Mouse (Mus musculus) MEL (cell line): Measurements from ENCODE around the gene Rasgrp1. TPM values are rescaled to one million over a fixed set of nuclear protein-coding genes. Genes with fewer than 3 reads are reported as not detected.
A peak's percentile ranks its signal among the peaks of the same experiment; 100 is the strongest.

Experiments used
- DNase-seq: peaks from one replicate; pipeline ENCODE4 v3.0.0; 2011; ENCODE audit warnings: low read depth, low spot score
- H3K27ac ChIP-seq: 2 replicates; pipeline ENCODE4 v1.5.1; 2012; ENCODE audit warnings: low read depth, mild to moderate bottlenecking, control low read depth, low read length, moderate library complexity; ENCODE audit not compliant: control insufficient read depth
- H3K27me3 ChIP-seq, 2 experiments: fragments of 150-350 bp in 1 of 2; sonication (generic) in 1 of 2; 2 replicates each; pipeline ENCODE4 v1.6.1; 2012; ENCODE audit warnings: low read length in 2 of 2, mild to moderate bottlenecking in 2 of 2, improper control_type of control experiment in 1 of 2, moderate library complexity in 1 of 2; ENCODE audit not compliant: insufficient read depth in 2 of 2, control insufficient read depth in 1 of 2
- H3K36me3 ChIP-seq, 2 experiments: 2 replicates each; pipeline ENCODE4 v1.6.1; 2012 to 2014; ENCODE audit warnings: low read length in 2 of 2, improper control_type of control experiment in 1 of 2, inconsistent platforms in 1 of 2, mild to moderate bottlenecking in 1 of 2; ENCODE audit not compliant: insufficient read depth in 2 of 2, control insufficient read depth in 1 of 2
- H3K4me1 ChIP-seq, 2 experiments: fragments of 150-350 bp in 1 of 2; sonication (generic) in 1 of 2; 2 replicates each; pipeline ENCODE4 v1.6.1; 2012; ENCODE audit warnings: low read length in 2 of 2, improper control_type of control experiment in 1 of 2, mild to moderate bottlenecking in 1 of 2; ENCODE audit not compliant: insufficient read depth in 2 of 2, control insufficient read depth in 1 of 2
- H3K4me3 ChIP-seq, 2 experiments: fragments of 150-350 bp in 1 of 2; sonication (generic) in 1 of 2; 2 replicates each; pipeline ENCODE4 v1.5.1; 2012; ENCODE audit warnings: low read depth in 2 of 2, low read length in 2 of 2, mild to moderate bottlenecking in 2 of 2, moderate library complexity in 2 of 2, control low read depth in 1 of 2, improper control_type of control experiment in 1 of 2; ENCODE audit not compliant: control insufficient read depth in 1 of 2, insufficient read depth in 1 of 2
- H3K79me2 ChIP-seq: 2 replicates; pipeline ENCODE4 v1.6.1; 2012; ENCODE audit warnings: mild to moderate bottlenecking, low read length, moderate library complexity; ENCODE audit not compliant: control insufficient read depth, poor library complexity, insufficient read depth
- H3K9ac ChIP-seq: 2 replicates; pipeline ENCODE4 v1.6.1; 2012; ENCODE audit warnings: low read depth, mild to moderate bottlenecking, control low read depth, low read length, moderate library complexity; ENCODE audit not compliant: control insufficient read depth, poor library complexity, severe bottlenecking
- H3K9me3 ChIP-seq: fragments of 150-350 bp; sonication (generic); replicated peaks from 2 replicates; pipeline ENCODE4 v1.6.1; 2012; ENCODE audit warnings: mild to moderate bottlenecking, low read length, improper control_type of control experiment, moderate library complexity; ENCODE audit not compliant: insufficient read depth
- BHLHE40 ChIP-seq: IDR thresholded peaks from 2 replicates; pipeline ENCODE4 v1.6.1; 2012; ENCODE audit warnings: low read depth, mild to moderate bottlenecking, inconsistent platforms, low read length, improper control_type of control experiment, borderline replicate concordance
- CHD1 ChIP-seq: IDR thresholded peaks from 2 replicates; pipeline ENCODE4 v1.6.1; 2012; ENCODE audit warnings: low read depth, mild to moderate bottlenecking, inconsistent platforms, low read length, improper control_type of control experiment
- CHD2 ChIP-seq: IDR thresholded peaks from 2 replicates; pipeline ENCODE4 v1.6.1; 2011; ENCODE audit warnings: low read length, improper control_type of control experiment
- E2F4 ChIP-seq: IDR thresholded peaks from 2 replicates; pipeline ENCODE4 v1.6.1; 2011; ENCODE audit warnings: low read depth, low read length, improper control_type of control experiment, borderline replicate concordance
- ELF1 ChIP-seq: IDR thresholded peaks from 2 replicates; pipeline ENCODE4 v1.6.1; 2014; ENCODE audit warnings: low read depth, mild to moderate bottlenecking, inconsistent platforms, low read length, improper control_type of control experiment, moderate library complexity
- EP300 ChIP-seq, 2 experiments: IDR thresholded peaks; 2 replicates each; pipeline ENCODE4 v1.6.1; 2011; ENCODE audit warnings: improper control_type of control experiment in 2 of 2, low read length in 2 of 2, low read depth in 1 of 2, mild to moderate bottlenecking in 1 of 2
- ETS1 ChIP-seq: IDR thresholded peaks from 2 replicates; pipeline ENCODE4 v1.6.1; 2012; ENCODE audit warnings: low read depth, mild to moderate bottlenecking, inconsistent platforms, low read length, improper control_type of control experiment, moderate library complexity
- GABPA ChIP-seq: IDR thresholded peaks from 2 replicates; pipeline ENCODE4 v1.6.1; 2012; ENCODE audit warnings: low read depth, mild to moderate bottlenecking, inconsistent platforms, low read length, improper control_type of control experiment, moderate library complexity
- GATA1 ChIP-seq: IDR thresholded peaks from 2 replicates; pipeline ENCODE4 v1.6.1; 2011; ENCODE audit warnings: low read depth, low read length, improper control_type of control experiment
- HCFC1 ChIP-seq: IDR thresholded peaks from 2 replicates; pipeline ENCODE4 v1.6.1; 2012; ENCODE audit warnings: low read depth, mild to moderate bottlenecking, inconsistent platforms, low read length, improper control_type of control experiment, moderate library complexity
- JUND ChIP-seq: IDR thresholded peaks from 2 replicates; pipeline ENCODE4 v1.6.1; 2011; ENCODE audit warnings: low read depth, mild to moderate bottlenecking, improper control_type of control experiment, low read length
- KAT2A ChIP-seq: conservative IDR thresholded peaks from 2 replicates; pipeline ENCODE4 v1.6.1; 2012; ENCODE audit warnings: low read depth, low read length, improper control_type of control experiment, inconsistent platforms
- MAX ChIP-seq: IDR thresholded peaks from 2 replicates; pipeline ENCODE4 v1.6.1; 2011; ENCODE audit warnings: low read length, improper control_type of control experiment
- MAZ ChIP-seq: IDR thresholded peaks from 2 replicates; pipeline ENCODE4 v1.6.1; 2012; ENCODE audit warnings: low read depth, mild to moderate bottlenecking, inconsistent platforms, low read length, improper control_type of control experiment
- MEF2A ChIP-seq: IDR thresholded peaks from 2 replicates; pipeline ENCODE4 v1.6.1; 2014; ENCODE audit warnings: low read depth, mild to moderate bottlenecking, inconsistent platforms, low read length, improper control_type of control experiment; ENCODE audit not compliant: poor library complexity, insufficient replicate concordance, severe bottlenecking; ENCODE audit errors: extremely low read depth
- MXI1 ChIP-seq: IDR thresholded peaks from 2 replicates; pipeline ENCODE4 v1.6.1; 2011; ENCODE audit warnings: mild to moderate bottlenecking, low read depth, low read length, improper control_type of control experiment
- MYB ChIP-seq: IDR thresholded peaks from 2 replicates; pipeline ENCODE4 v1.6.1; 2011; ENCODE audit warnings: mild to moderate bottlenecking, low read depth, low read length, improper control_type of control experiment
- NELFE ChIP-seq: IDR thresholded peaks from 2 replicates; pipeline ENCODE4 v1.6.1; 2011; ENCODE audit warnings: low read depth, low read length, improper control_type of control experiment
- NRF1 ChIP-seq: IDR thresholded peaks from 2 replicates; pipeline ENCODE4 v1.6.1; 2014; ENCODE audit warnings: low read depth, mild to moderate bottlenecking, inconsistent platforms, low read length, improper control_type of control experiment, moderate library complexity; ENCODE audit not compliant: poor library complexity, insufficient read depth, severe bottlenecking
- POLR2A ChIP-seq, 2 experiments: IDR thresholded peaks; 2 replicates each; pipeline ENCODE4 v1.6.1; 2011 to 2012; ENCODE audit warnings: low read length in 2 of 2, mild to moderate bottlenecking in 2 of 2, control low read depth in 1 of 2, improper control_type of control experiment in 1 of 2, low read depth in 1 of 2, moderate library complexity in 1 of 2; ENCODE audit not compliant: control insufficient read depth in 1 of 2, insufficient read depth in 1 of 2, poor library complexity in 1 of 2
- POLR2AphosphoS2 ChIP-seq: IDR thresholded peaks from 2 replicates; pipeline ENCODE4 v1.6.1; 2011; ENCODE audit warnings: low read length, improper control_type of control experiment
- POLR2AphosphoS5 ChIP-seq: IDR thresholded peaks from 2 replicates; pipeline ENCODE4 v1.6.1; 2012; ENCODE audit warnings: low read depth, borderline replicate concordance, mild to moderate bottlenecking, inconsistent platforms, low read length, moderate library complexity, mixed read lengths
- RAD21 ChIP-seq: IDR thresholded peaks from 2 replicates; pipeline ENCODE4 v1.6.1; 2011; ENCODE audit warnings: mild to moderate bottlenecking, low read depth, low read length, improper control_type of control experiment
- RCOR1 ChIP-seq: IDR thresholded peaks from 2 replicates; pipeline ENCODE4 v1.6.1; 2012; ENCODE audit warnings: low read depth, mild to moderate bottlenecking, inconsistent platforms, low read length, improper control_type of control experiment
- SIN3A ChIP-seq: IDR thresholded peaks from 2 replicates; pipeline ENCODE4 v1.6.1; 2012; ENCODE audit warnings: low read length, improper control_type of control experiment, inconsistent platforms
- SMC3 ChIP-seq: IDR thresholded peaks from 2 replicates; pipeline ENCODE4 v1.6.1; 2011; ENCODE audit warnings: low read depth, low read length, improper control_type of control experiment
- TAL1 ChIP-seq: IDR thresholded peaks from 2 replicates; pipeline ENCODE4 v1.6.1; 2012; ENCODE audit warnings: mild to moderate bottlenecking, inconsistent platforms, low read length, moderate library complexity, mixed read lengths
- TBP ChIP-seq: IDR thresholded peaks from 2 replicates; pipeline ENCODE4 v1.8.0; 2011; ENCODE audit warnings: low read depth, low read length, improper control_type of control experiment
- TCF12 ChIP-seq: IDR thresholded peaks from 2 replicates; pipeline ENCODE4 v1.6.1; 2014; ENCODE audit warnings: low read depth, mild to moderate bottlenecking, inconsistent platforms, low read length, improper control_type of control experiment, moderate library complexity
- UBTF ChIP-seq: IDR thresholded peaks from 2 replicates; pipeline ENCODE4 v1.6.1; 2012; ENCODE audit warnings: low read depth, mild to moderate bottlenecking, inconsistent platforms, low read length, improper control_type of control experiment, moderate library complexity, borderline replicate concordance; ENCODE audit not compliant: insufficient read depth
- USF2 ChIP-seq, 2 experiments: IDR thresholded peaks; 2 replicates each; pipeline ENCODE4 v1.6.1; 2011 to 2012; ENCODE audit warnings: improper control_type of control experiment in 2 of 2, low read length in 2 of 2, borderline replicate concordance in 1 of 2, inconsistent platforms in 1 of 2, low read depth in 1 of 2, mild to moderate bottlenecking in 1 of 2; ENCODE audit not compliant: insufficient read depth in 1 of 2
- ZC3H11A ChIP-seq: IDR thresholded peaks from 2 replicates; pipeline ENCODE4 v1.6.1; 2012; ENCODE audit warnings: low read depth, mild to moderate bottlenecking, inconsistent platforms, low read length, improper control_type of control experiment
- ZKSCAN1 ChIP-seq: IDR thresholded peaks from 2 replicates; pipeline ENCODE4 v1.6.1; 2012; ENCODE audit warnings: low read depth, mild to moderate bottlenecking, inconsistent platforms, low read length, improper control_type of control experiment, moderate library complexity
- ZMIZ1 ChIP-seq: IDR thresholded peaks from 2 replicates; pipeline ENCODE4 v1.6.1; 2012; ENCODE audit warnings: low read depth, mild to moderate bottlenecking, inconsistent platforms, low read length, improper control_type of control experiment, moderate library complexity
- ZNF384 ChIP-seq: IDR thresholded peaks from 2 replicates; pipeline ENCODE4 v1.6.1; 2012; ENCODE audit warnings: low read depth, mild to moderate bottlenecking, inconsistent platforms, low read length, improper control_type of control experiment
- polyA plus RNA-seq, 2 experiments: library from polyadenylated mRNA; stranded (reverse) in 1 of 2; unstranded in 1 of 2; fragments of >175 nt in 1 of 2; fragments of >200 nt in 1 of 2; gene quantifications; 2 replicates each; pipeline versions ENCODE4 v1.2.1 to v1.2.4; 2012; ENCODE audit warnings: low replicate concordance in 2 of 2, low read depth in 1 of 2; ENCODE audit not compliant: insufficient read length in 2 of 2, insufficient read depth in 1 of 2, missing spikeins in 1 of 2
- total RNA-seq: library from RNA; depleted of rRNA; stranded (reverse); fragments of 300-350 nt; gene quantifications from 2 replicates; pipeline ENCODE4 v1.2.3, GENCODE M21; 2012

The Rasgrp1 gene
- total and polyA plus RNA-seq, 3 experiments: not detected

DNA sequence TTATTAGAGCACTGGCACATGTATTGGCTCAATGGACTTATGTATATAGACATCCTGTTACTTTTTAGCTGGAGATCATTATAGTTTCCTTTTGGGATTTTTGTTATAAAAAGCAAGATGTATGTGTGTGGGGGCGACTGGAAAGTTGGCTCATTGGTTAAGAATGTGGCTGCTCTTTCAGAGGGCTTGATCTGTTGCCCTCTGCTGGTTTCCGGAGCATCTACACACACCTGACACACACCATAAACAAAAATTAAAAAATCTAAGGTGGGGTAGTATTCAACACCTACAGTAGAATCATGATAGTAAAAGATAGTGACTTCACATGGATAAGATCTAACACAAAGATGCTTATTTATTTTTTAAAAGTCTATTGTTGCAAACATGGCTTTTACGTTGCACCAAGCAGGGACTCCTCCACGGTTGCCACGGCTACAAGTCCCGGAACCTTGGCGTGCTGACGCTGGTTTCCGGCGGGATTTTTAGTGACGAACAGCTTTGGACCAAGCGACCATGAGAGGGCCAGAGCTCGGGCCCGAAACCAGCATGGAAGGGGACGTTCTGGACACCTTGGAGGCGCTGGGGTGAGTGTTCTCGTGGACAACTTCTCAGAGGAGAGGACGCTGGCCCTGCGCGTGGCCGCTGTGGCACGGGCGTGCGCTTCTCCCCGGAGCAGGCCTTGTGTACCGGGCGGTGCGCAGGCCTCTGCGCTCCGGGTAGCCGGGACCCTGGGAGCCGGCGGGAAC lies 93.4 kb downstream of the Rasgrp1 start, which contains the start of gene Fam98b:
Fam98b (plus strand) TSS at position 485 of the 746 bp plus-strand sequence.
- Histone ChIP-seq H3K36me3 (peaks cover 0 to 14% of the 10 kb centered on the region in 2 experiments; a peak in 2 of 4 replicates), H3K27ac (peak within 1 kb of the TSS; percentile 87), H3K9me3 (no peaks in the 10 kb centered on the region), H3K4me1 (no peaks in the 10 kb centered on the region; a peak in 1 of 4 replicates), H3K79me2 (peaks cover 41% of the 10 kb centered on the region), H3K27me3 (peaks cover 0 to 2% of the 10 kb centered on the region in 2 experiments; a peak in 3 of 4 replicates), H3K9ac (peak within 1 kb of the TSS; percentile 100), H3K4me3 (peak within 1 kb of the TSS; percentile 84 to 100)
- peak; percentile 96 for DNase-seq
- TF ChIP-seq ZC3H11A: no peak
- no peak for TF ChIP-seq GATA1
- TF ChIP-seq ZKSCAN1: no peak
- TF ChIP-seq MEF2A: no peak
- TF ChIP-seq ZNF384: no peak
- no peak for TF ChIP-seq POLR2AphosphoS5
- TF ChIP-seq UBTF: 0 out of 2 replicates have a peak, but pooled peaks have one; percentile 21
- 0 out of 2 replicates have a peak, but pooled peaks have one; percentile 44 for TF ChIP-seq E2F4
- TF ChIP-seq CHD2: no peak
- 0 out of 2 replicates have a peak, but pooled peaks have one; percentile 24 for TF ChIP-seq MAX
- no peak for TF ChIP-seq ETS1
- TF ChIP-seq ELF1: 0 out of 2 replicates have a peak, but pooled peaks have one; percentile 24
- TF ChIP-seq NRF1: no peak
- 0 out of 2 replicates have a peak, but pooled peaks have one; percentile 34 for TF ChIP-seq TCF12
- TF ChIP-seq HCFC1: peak; percentile 83
- TF ChIP-seq POLR2A (IDR thresholded peaks at IDR 0.05; ENCODE audit: control insufficient read depth in 1 of 2, insufficient read depth in 1 of 2, low read depth in 1 of 2, low read length in 2 of 2, poor library complexity in 1 of 2): peak; percentile 65 to 80; a peak in 3 of 4 replicates
- peak; percentile 58 for TF ChIP-seq SMC3
- TF ChIP-seq MAZ: no peak
- TF ChIP-seq EP300 (IDR thresholded peaks at IDR 0.05; ENCODE audit: low read depth in 1 of 2, low read length in 2 of 2): no peak
- TF ChIP-seq RAD21: peak; percentile 45
- TF ChIP-seq MXI1: peak; percentile 51
- TF ChIP-seq RCOR1: no peak
- TF ChIP-seq BHLHE40: no peak
- TF ChIP-seq GABPA: no peak
- no peak for TF ChIP-seq CHD1
- TF ChIP-seq SIN3A: peak; percentile 80; the same call in 1 of the 2 replicates
- TF ChIP-seq MYB: no peak
- no peak for TF ChIP-seq POLR2AphosphoS2
- TF ChIP-seq ZMIZ1: no peak
- TF ChIP-seq NELFE: peak; percentile 68
- TF ChIP-seq KAT2A: no peak
- TF ChIP-seq TAL1: no peak
- peak; percentile 78; the same call in 1 of the 2 replicates for TF ChIP-seq TBP
- TF ChIP-seq JUND: no peak
- TF ChIP-seq USF2 (IDR thresholded peaks at IDR 0.05; ENCODE audit: borderline replicate concordance in 1 of 2, insufficient read depth in 1 of 2, low read depth in 1 of 2, low read length in 2 of 2): no peak
